Mouse (Mus musculus) cerebellum, adult 8-10 months (tissue): Measurements from ENCODE around the gene Vmn2r18.

Experiments used
- DNase-seq: peaks from one replicate; pipeline ENCODE4 v3.0.0; 2022

Gene Vmn2r18

DNA sequence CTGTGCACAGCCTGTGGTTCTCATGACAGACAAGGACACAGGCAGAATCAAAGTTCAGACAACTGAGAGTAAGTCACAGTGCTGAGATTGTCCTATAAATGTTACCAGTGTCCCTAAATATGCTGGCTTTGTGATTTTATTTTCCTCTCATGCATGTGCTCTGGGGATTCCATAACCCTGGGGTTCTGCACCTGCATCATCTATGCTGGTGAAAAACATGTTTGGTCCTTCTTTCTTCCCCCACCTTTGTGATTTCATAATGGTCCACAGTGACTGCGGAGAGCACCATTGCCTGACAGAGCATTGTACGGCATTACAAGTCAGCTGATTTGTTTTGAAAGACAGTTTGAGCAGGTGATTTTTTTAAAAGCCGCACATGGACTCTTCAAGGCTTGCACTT is at the start of gene Vmn2r18:
Gene Vmn2r18, minus strand, starts transcription at position 101 of the 400 bp plus-strand sequence.
- no peak for DNase-seq

- DNase-seq = no peak
These were observed 45.6 kb upstream of the Vmn2r18 start for GRCm38 (mm10) chr5:151651411-151651784.

DNA sequence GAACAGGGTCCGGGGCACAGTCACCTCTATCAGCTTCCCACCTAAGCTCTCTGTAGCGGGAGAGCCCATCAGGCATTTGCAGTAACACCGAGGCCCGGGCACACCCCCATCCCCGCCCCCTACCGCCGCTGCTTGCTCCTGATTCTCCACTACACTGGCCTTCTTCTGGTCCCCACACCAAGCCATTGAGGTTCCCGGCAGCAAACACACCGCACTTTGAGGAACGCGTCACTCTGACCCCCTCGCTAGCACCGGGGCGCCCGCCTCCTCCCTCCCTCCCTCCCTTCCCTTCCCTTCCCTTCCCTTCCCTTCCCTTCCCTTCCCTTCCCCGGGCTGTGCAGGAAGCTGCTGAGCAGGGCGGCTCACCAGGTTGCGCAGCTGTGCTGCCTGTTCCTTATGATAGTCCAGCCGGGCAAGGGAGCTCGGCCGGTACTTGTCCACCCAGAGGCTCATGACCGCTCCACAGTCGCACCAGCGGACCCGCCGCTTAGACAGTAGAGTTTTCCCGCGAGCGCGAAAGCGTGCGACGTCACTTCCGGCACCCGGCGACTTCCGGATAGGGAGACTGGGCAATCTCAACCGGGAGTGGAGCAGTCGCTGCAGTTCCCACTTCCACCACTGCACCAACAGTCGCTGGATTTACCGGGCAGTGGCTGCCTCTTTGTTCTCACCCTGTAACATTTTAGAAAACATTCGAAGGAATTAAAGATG is 45.0 kb upstream of the Vmn2r18 start, which contains the start of gene Rfc3:
Gene Rfc3, minus strand, starts transcription at position 543 of the 711 bp plus-strand sequence.
- peak; percentile 92 for DNase-seq

- no peak for DNase-seq
These were observed 39.0 kb upstream of the Vmn2r18 start for GRCm38 (mm10) chr5:151644845-151645244.

DNA sequence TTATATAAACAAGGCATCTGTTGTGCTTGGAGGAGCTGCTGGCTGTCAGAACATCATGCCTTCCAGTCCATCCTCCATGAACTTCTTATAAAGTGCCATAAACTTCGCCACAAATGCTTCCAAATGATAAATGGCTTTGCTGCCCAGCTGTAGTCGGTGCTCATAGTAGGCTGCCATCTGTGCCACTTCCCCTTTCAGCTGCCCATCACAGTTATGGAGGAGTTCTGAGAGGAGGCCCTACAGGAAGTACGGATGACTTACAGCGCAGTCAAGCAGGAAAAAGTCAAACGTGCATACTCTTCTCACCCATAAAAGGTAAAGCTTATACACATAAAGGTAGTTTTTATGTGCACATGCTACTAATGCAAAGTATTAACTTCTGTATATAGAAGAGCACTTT is 37.0 kb upstream of the Vmn2r18 start:
- DNase-seq = no peak

DNA sequence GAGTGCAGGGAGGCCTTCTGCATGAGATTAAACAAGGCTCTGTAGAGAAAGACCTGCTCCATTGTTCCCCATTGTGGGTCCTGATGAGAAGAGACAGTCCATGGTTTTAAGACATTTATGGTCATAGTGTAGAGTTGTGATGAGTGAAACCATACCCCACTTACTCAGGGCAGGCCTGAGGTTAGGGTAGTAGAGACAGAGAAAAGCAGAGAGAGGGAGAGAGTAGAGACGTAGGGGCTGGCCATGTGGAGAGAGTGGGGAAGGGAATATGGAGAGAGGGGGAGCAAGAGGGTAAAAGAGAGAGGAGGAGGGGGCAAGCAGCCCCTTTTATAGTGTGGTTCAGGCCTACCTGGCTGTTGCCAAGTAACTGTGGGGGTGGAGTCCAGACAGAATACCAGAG is 36.3 kb upstream of the Vmn2r18 start:
- DNase-seq = no peak

DNA sequence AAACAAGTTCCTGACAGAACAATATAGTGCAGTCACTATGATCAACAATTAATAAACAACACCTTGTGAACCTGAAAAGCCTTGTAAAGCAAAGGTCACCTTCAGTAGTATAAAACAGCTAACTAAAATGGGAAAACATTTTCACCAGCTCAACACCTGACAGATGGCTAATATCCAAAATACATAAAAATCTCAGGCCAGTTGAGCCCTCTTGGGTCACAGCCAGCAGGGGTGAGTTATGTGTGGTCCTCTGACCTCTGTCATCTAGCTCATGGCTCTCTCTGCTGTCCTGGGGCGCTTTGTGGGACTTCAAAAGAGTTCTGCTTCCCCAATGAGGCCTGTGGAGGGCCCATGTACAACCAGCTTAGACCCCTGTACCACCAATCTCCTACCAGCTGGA is 4.1 kb downstream of the Vmn2r18 start:
- no peak for DNase-seq
